Mouse (Mus musculus): Measurements from ENCODE around the gene Gipc1.

Gene Gipc1

GRCm38 (mm10) chr8:83652030-83652743, at the start of gene Gipc1:
Gene Gipc1, plus strand, starts transcription at chr8:83652677.
- peak; percentile 89 for DNase-seq (ENCODE audit: low spot score)

DNA sequence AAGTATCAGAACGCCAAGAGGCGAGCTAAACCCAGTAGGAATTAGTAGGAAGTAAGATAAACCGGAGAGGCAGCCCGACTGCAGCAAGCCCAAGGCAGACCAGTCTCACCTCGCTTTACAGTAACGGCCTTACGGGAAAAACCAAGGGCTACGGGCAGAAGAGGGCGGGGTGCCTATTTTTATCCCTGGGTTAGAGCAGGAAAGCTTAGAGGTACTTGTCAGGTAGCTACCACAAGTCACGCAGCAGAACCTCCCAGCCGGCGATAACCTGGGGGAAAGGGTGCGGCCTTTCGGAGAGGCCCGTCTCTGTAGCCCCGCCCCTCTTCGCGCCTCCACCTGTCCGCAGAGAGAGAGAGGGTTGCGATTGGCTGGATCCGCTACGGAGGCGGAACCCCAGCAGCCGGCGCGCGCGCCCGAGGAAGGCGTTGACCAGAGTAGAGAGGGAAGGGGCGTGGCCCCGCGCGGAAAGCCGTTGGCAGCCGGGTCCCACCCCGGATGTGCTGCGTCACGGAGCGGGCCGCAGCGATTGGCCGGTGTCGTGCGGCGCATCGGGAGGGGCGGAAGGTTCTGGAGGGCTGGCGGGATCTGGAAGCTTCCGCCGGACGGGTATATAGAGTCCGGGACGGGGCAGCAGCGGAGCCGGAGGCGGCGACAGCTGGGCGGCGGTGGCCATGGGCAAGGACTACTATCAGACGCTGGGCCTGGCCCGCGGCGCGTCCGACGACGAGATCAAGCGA, 44.6 kb upstream of the Gipc1 start, which contains the start of the genes Tecr and Dnajb1:
Tecr (minus strand) TSS at position 311 of the 737 bp plus-strand sequence.
Dnajb1 (plus strand) TSS at position 533 of the 737 bp plus-strand sequence.
- peak; percentile 100 for DNase-seq (ENCODE audit: low spot score)

DNA sequence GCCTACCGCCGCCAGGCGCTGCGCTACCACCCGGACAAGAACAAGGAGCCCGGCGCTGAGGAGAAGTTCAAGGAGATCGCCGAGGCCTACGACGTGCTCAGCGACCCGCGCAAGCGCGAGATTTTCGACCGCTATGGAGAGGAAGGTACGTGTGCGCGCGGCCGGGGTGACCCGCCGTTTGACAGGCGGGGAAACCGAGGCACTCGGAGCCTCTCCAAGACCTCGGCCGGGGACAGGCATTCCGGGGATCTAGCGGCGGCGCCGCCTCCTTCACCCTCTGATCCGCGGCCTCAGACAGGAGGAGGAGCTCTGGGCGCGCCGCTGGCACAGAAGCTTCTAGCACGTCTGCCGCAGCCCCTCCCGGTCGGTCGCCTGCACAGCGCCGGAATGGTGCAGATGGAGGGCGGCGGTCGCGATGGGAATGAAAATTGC, 44.1 kb upstream of the Gipc1 start:
- peak; percentile 81 for DNase-seq (ENCODE audit: low spot score)

DNA sequence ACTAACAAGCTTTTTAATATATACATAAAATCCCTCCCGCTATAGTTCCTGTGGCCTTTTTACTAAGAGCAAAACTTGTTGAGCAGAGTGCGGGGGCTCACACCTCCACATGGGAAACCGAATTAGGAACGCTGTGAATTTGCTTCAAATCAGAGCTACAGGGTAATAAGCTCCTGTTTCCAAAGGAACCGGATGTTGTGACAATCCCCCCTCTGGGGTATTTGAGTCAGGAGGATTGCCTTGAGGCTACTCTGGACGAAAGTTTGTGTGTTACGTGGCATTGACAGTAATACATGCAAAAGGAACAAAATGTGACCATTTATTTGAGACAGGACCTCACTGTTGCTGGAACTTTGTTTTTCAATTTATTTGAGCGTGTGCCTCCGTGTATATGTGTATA, 43.4 kb upstream of the Gipc1 start:
- DNase-seq (ENCODE audit: low spot score), result no peak

GRCm38 (mm10) chr8:83609547-83610180, 42.8 kb upstream of the Gipc1 start:
- no peak for DNase-seq (ENCODE audit: low spot score)

DNA sequence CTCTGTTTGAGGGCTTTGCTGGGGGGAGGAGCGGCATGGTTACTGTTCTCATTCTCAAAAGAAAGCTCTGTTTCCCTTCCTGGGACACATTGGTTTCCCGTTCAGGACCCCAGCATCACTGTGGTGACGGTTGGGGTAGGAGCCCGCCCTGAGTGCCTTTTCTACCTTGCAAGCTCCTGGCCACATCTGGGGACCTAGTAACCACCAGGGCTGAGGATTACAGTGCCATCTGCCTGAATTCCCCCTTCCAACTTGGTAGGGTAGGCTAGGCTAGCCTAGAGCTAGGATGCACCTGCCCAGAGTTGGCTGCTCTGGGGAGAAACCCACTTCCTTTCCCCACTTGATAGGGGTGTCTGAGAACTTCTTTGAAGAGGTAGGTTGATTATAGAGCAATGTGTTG, 40.6 kb upstream of the Gipc1 start:
- DNase-seq (ENCODE audit: low spot score), result no peak

GRCm38 (mm10) chr8:83613695-83614094, 38.8 kb upstream of the Gipc1 start:
- no peak for DNase-seq (ENCODE audit: low spot score)

DNA sequence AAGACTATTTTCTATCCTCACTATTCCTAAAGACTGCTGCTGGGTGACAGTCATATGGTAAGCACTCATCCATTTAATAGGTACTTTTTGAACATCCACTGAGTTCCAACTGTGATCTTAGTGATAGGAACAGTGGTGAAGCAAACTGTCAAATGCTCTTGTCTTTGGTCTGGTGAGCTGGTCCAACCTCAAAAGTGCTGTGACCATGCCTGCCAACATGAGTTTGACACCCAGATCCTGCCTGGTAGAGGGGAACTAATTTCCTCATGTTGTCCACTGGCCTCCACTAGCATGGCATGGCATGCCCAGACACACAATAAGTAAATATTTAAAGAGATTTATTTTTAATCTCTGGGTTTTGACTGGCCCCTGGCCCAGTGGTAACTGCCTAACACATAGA, 35.9 kb upstream of the Gipc1 start:
- no peak for DNase-seq (ENCODE audit: low spot score)

- DNase-seq (ENCODE audit: low spot score), result no peak
These were observed 35.4 kb upstream of the Gipc1 start for GRCm38 (mm10) chr8:83617111-83617510.

DNA sequence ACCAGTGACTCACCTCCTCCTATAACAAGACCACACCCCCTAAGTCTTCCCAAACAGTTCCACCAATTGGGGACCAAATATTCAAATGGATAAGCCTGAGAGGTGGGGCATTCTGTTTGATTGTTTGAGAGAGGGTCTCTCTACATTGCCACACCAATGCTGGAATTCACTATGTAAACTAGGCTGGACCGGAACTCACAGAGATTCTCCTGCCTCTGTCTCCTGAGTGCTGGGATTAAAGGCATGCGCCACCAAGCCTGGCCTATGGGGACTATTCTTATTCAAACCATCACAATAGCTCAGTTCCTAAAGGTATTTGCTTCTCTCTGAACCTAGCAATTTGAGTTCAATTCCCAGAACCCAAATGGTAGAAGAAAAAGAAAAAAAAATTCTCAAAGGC, 33.9 kb upstream of the Gipc1 start:
- no peak for DNase-seq (ENCODE audit: low spot score)

DNA sequence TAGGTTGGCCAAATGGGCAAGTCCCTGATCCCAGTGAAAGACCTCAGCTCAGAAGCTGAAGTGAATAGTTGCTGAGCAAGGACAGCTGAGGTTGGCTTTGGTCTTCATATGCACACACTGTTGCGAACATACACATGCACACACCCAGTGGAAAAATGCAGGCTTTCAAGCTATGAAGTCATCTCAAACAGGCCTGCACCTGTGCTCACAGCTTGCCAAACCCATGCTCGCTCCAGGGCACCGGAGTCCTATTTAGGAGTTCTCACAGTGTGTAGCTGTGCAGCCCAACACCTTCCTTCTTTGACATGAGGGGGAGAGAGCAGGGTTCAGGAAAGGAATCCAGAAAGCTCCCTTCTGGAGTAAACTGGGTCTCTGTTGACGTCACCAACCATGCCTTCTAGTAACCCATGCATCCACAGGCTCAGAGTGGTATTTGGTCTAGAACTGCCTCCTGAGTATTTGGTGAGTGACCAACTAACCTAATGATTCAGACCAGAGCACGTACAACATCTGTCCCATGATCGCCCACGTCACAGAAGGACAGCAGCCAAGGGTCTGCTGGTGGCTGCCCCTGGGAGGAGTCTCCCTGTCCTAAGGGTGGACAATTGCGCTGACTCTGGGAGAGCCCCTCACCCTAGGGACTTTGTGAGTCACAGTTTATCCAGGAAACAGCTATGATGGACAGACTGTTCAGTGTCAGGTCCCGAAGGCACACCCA, 32.8 kb upstream of the Gipc1 start:
- DNase-seq (ENCODE audit: low spot score), result no peak

- no peak for DNase-seq (ENCODE audit: low spot score)
These were observed 30.6 kb upstream of the Gipc1 start for GRCm38 (mm10) chr8:83621691-83622388.

- peak; percentile 75 for DNase-seq (ENCODE audit: low spot score)
These were observed 30.0 kb upstream of the Gipc1 start for GRCm38 (mm10) chr8:83622389-83622989.

GRCm38 (mm10) chr8:83623549-83623948, 28.9 kb upstream of the Gipc1 start:
- no peak for DNase-seq (ENCODE audit: low spot score)

- no peak for DNase-seq (ENCODE audit: low spot score)
These were observed 27.7 kb upstream of the Gipc1 start for GRCm38 (mm10) chr8:83624739-83625138.

DNA sequence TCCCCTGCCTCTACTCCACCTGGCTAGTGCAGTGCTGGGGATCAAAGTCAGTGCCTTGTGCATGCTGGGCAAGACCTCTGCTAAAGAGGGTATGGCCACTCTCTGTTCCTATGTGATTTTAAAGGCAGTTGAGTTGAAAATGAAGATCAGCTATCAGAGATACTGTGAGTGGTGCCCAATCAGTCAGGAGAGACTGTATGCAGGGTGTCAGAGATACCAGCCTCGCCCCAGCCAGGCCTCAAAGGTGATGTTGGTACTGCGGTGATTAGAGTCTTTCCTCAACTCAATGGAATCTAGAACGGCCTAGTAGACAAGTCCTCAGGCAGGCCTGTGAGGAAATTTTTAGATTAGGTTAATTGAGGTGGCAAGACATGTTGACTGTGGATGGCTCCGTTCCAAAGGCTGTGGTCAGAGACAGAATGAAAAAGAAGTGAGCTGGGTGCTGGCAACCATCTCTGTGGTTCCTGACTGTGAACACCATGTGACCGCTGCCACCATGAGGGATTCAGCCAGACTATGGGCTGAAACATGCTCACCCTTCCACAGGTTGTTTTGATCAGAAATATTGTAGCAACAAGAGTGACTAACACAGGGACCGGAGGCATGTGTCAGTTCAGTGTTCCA, 26.7 kb upstream of the Gipc1 start:
- no peak for DNase-seq (ENCODE audit: low spot score)

- DNase-seq (ENCODE audit: low spot score), result no peak
These were observed 20.3 kb upstream of the Gipc1 start for GRCm38 (mm10) chr8:83632083-83632707.

GRCm38 (mm10) chr8:83638856-83639255, 13.6 kb upstream of the Gipc1 start:
- no peak for DNase-seq (ENCODE audit: low spot score)

GRCm38 (mm10) chr8:83639649-83640048, 12.8 kb upstream of the Gipc1 start:
- no peak for DNase-seq (ENCODE audit: low spot score)

- no peak for DNase-seq (ENCODE audit: low spot score)
These were observed 5.0 kb upstream of the Gipc1 start for GRCm38 (mm10) chr8:83647511-83647910.

Measured in spleen, adult 12 weeks (tissue).